Mouse (Mus musculus) hindbrain, embryonic 16.5 days (tissue): Measurements from ENCODE around the gene Mvb12b. TPM values are rescaled to one million over a fixed set of nuclear protein-coding genes. Genes with fewer than 3 reads are reported as not detected.

Source experiments
- ATAC-seq: fragments of 200-750 bp; cut with Nextera tagmentation; 2 replicates; pipeline ENCODE4 v1.8.0; 2017; ENCODE audit warnings: moderate TSS enrichment, moderate library complexity
- H3K27ac ChIP-seq: fragments of 300-500 bp; sonication (generic); 2 replicates; pipeline ENCODE4 v1.5.1; 2014; ENCODE audit warnings: low read depth, mild to moderate bottlenecking, control low read depth, low read length, moderate library complexity
- H3K27me3 ChIP-seq: fragments of 300-500 bp; sonication (generic); replicated peaks from 2 replicates; pipeline ENCODE4 v1.6.1; 2014; ENCODE audit warnings: low read length; ENCODE audit not compliant: control insufficient read depth, insufficient read depth
- H3K36me3 ChIP-seq: fragments of 300-500 bp; sonication (generic); 2 replicates; pipeline ENCODE4 v1.6.1; 2014; ENCODE audit warnings: mild to moderate bottlenecking, low read length, moderate library complexity, mixed read lengths; ENCODE audit not compliant: control insufficient read depth, insufficient read depth
- H3K4me1 ChIP-seq: fragments of 300-500 bp; sonication (generic); 2 replicates; pipeline ENCODE4 v1.6.1; 2014; ENCODE audit warnings: low read depth, low read length; ENCODE audit not compliant: control insufficient read depth, insufficient read depth
- H3K4me2 ChIP-seq: fragments of 300-500 bp; sonication (generic); 2 replicates; pipeline ENCODE4 v1.6.1; 2014; ENCODE audit warnings: mild to moderate bottlenecking, low read length, control low read depth, moderate library complexity
- H3K4me3 ChIP-seq: fragments of 300-500 bp; sonication (generic); 2 replicates; pipeline ENCODE4 v1.5.1; 2014; ENCODE audit warnings: mild to moderate bottlenecking, low read length, control low read depth, moderate library complexity
- H3K9ac ChIP-seq: fragments of 300-500 bp; sonication (generic); 2 replicates; pipeline ENCODE4 v1.6.1; 2014; ENCODE audit warnings: low read depth, mild to moderate bottlenecking, control low read depth, low read length, moderate library complexity
- H3K9me3 ChIP-seq: fragments of 300-500 bp; sonication (generic); 2 replicates; pipeline ENCODE4 v1.6.1; 2014; ENCODE audit warnings: mild to moderate bottlenecking, low read length, moderate library complexity; ENCODE audit not compliant: control insufficient read depth
- WGBS: fragments of 180-500 bp; shearing (Covaris S2); extraction: QIAGEN DNeasy Blood & Tissue Kit; methylation state at CpG from one replicate; pipeline ENCODE4 v1.1.7; 2014; 5-methylcytosine and 5-hydroxymethylcytosine counted together
- polyA plus RNA-seq: library from polyadenylated mRNA; unstranded; fragments of >200 nt; fragmentation: Nextera tagmentation; extraction: Ambion mirVana; gene quantifications from 2 replicates; pipeline ENCODE4 v1.2.1, GENCODE M21; 2015

Mvb12b gene
- polyA plus RNA-seq, 1 experiment from 2014 or later, result 46.5 TPM

DNA sequence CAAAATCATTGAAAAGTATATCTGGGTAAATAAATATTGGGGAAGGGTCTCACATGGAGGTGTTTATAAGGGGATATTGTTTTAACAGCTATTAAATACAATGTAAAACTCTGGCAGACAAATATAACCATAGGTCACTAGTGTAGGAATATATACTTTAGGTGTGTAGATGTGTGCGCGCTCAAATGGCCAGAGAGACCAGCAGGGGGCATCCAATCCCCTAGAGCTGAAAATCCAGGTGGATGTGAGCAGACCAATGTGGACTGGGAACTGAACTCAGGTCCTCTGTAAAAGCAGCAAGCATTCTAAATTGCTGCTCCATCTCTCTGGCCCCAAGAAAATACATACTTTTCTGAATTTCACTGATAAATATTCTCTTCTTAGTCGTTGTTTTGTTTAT is 5.4 kb upstream of the Mvb12b start:
- WGBS, result 88% methylated on average over 3 of the region's 3 CpGs
- no peaks in the 10 kb centered on the region for H3K27me3 ChIP-seq
- no peak overlapping the region for H3K9ac ChIP-seq
- no peak overlapping the region for H3K27ac ChIP-seq
- H3K4me2 ChIP-seq, result no peak overlapping the region
- H3K9me3 ChIP-seq, result no peaks in the 10 kb centered on the region
- no peak for ATAC-seq
- H3K36me3 ChIP-seq, result no peaks in the 10 kb centered on the region
- H3K4me3 ChIP-seq, result no peak overlapping the region
- no peaks in the 10 kb centered on the region for H3K4me1 ChIP-seq

DNA sequence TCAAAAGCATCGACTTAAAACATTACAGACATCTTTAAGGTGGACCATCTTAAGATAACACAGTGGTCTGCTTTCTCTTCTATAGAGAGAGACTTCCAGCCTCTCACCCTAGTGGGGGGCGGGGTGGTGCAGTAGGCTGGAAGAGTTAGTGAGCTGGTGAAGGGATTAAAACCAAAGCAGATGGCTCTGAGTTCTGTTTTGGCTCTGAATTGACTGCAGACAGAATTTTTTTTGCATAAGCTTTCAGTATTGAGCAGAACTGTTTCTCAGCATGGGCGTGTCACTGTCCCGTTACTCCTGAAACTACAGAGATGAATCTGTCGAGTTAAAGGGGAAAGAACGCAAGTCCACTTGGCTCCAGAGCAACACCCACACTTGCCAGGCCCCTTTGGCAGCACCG is 4.6 kb upstream of the Mvb12b start:
- 75% methylated on average over 7 of the region's 7 CpGs for WGBS

GRCm38 (mm10) chr2:33888100-33888385 is 297 bp upstream of the Mvb12b start:
- Histone ChIP-seq H3K9ac (peak overlapping the region; percentile 97), H3K9me3 (no peaks in the 10 kb centered on the region), H3K36me3 (no peaks in the 10 kb centered on the region), H3K27me3 (no peaks in the 10 kb centered on the region), H3K27ac (peak overlapping the region; percentile 94), H3K4me3 (peak overlapping the region; percentile 65; the same call in 1 of the 2 replicates), H3K4me1 (peaks cover 27% of the 10 kb centered on the region), H3K4me2 (peak overlapping the region; percentile 77)
- ATAC-seq, result no peak
- 42% methylated on average over 6 of the region's 6 CpGs for WGBS

More for the DNA sequence above, 4.6 kb upstream of the Mvb12b start:
- Histone ChIP-seq H3K27me3 (no peaks in the 10 kb centered on the region), H3K9ac (no peak overlapping the region), H3K4me3 (no peak overlapping the region), H3K36me3 (no peaks in the 10 kb centered on the region), H3K4me1 (peaks cover 4% of the 10 kb centered on the region), H3K9me3 (no peaks in the 10 kb centered on the region), H3K27ac (no peak overlapping the region), H3K4me2 (no peak overlapping the region)
- no peak for ATAC-seq

DNA sequence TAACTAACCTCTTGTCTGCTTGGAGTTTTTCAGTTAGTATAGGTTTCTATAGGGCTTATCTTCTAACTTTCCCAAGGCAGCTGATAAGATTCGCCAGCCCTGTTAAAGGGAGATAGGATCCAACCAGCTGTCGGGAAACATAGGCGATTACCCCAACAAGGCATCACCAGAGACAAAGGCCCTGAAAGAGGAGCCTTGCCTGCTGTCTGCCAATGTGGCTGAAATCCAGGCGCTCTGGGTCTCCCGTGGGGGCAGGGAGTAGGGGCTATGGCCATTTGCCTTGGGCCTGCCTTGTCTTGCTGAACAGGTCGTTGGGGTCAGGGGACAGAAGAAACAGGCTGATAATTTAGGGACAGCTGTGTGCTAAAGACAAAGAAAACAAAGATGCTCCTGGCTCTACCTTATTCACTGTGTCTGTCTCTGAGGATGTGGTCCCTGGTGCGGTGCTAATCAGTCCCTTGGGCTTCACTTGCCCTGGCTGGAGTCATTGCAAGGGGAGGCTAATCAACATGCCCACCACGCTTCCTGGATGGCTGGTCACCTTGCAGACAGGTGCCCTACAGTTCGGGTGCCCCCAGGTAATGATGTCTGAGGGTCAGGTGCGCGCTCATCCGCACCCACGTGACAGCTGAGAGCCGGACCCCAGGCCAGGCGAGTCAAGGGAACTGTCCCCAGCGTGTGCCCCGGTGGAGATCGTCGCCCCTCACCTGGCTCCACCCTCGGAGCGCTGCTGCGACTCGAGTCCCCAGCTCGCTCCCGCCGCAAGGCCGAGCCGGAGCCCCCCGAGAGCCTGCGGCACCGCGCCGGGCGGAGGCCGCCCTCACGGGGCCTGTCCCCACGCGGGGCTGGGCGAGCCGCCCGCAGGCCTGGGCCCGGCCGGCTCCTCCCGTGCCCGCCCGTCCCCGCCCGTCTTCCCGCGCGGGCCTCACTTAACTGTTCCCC is 1.1 kb downstream of the Mvb12b start:
- H3K4me3 ChIP-seq, result peak overlapping the region; percentile 65
- peak overlapping the region; percentile 94 for H3K27ac ChIP-seq
- H3K4me2 ChIP-seq, result peak overlapping the region; percentile 77
- H3K9ac ChIP-seq, result peak overlapping the region; percentile 97
- H3K27me3 ChIP-seq, result no peaks in the 10 kb centered on the region
- H3K9me3 ChIP-seq, result no peaks in the 10 kb centered on the region
- ATAC-seq, result peak; percentile 62
- 1% methylated on average over 27 of the region's 51 CpGs for WGBS
- H3K36me3 ChIP-seq, result no peaks in the 10 kb centered on the region
- peaks cover 27% of the 10 kb centered on the region for H3K4me1 ChIP-seq

DNA sequence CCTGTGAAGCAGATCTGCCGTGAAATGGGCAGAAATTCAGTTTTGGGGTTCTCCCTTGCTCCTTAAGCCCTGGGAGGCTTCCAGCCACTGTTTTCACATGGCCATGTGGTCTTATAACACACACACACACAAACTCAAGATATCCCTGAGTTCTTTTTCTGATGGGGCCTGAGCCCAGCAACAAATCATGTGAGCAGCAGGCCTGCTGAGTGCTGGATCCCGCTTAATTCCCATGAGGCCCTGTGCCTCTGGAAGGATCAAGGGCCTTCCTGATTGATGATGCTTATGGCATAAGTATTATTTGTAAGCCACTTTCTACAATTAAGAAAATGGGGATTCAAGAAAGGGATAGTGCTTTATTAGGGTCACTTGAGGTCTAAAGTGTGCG is 2.5 kb downstream of the Mvb12b start:
- Histone ChIP-seq H3K27me3 (no peaks in the 10 kb centered on the region), H3K9me3 (no peaks in the 10 kb centered on the region), H3K36me3 (no peaks in the 10 kb centered on the region), H3K9ac (peak overlapping the region; percentile 45; the same call in 1 of the 2 replicates), H3K4me2 (peak overlapping the region; percentile 77), H3K4me3 (no peak overlapping the region), H3K27ac (peak overlapping the region; percentile 51; the same call in 1 of the 2 replicates), H3K4me1 (peaks cover 33% of the 10 kb centered on the region)
- 75% methylated on average over 3 of the region's 3 CpGs for WGBS
- ATAC-seq, result no peak

- peak overlapping the region; percentile 51; the same call in 1 of the 2 replicates for H3K27ac ChIP-seq
- ATAC-seq, result no peak
- no peaks in the 10 kb centered on the region for H3K36me3 ChIP-seq
- H3K4me3 ChIP-seq, result no peak overlapping the region
- H3K4me1 ChIP-seq, result peaks cover 38% of the 10 kb centered on the region
- H3K9ac ChIP-seq, result peak overlapping the region; percentile 45; the same call in 1 of the 2 replicates
- WGBS, result 85% methylated on average over 7 of the region's 7 CpGs
- no peaks in the 10 kb centered on the region for H3K27me3 ChIP-seq
- H3K4me2 ChIP-seq, result peak overlapping the region; percentile 77
- no peaks in the 10 kb centered on the region for H3K9me3 ChIP-seq
Observed at GRCm38 (mm10) chr2:33884623-33885263, 3.0 kb downstream of the Mvb12b start.

GRCm38 (mm10) chr2:33879223-33879622 is 8.5 kb downstream of the Mvb12b start:
- no peaks in the 10 kb centered on the region for H3K9me3 ChIP-seq
- H3K4me2 ChIP-seq, result no peak overlapping the region
- H3K36me3 ChIP-seq, result no peaks in the 10 kb centered on the region
- no peak overlapping the region for H3K9ac ChIP-seq
- peaks cover 60% of the 10 kb centered on the region for H3K4me1 ChIP-seq
- no peak overlapping the region for H3K4me3 ChIP-seq
- no peak for ATAC-seq
- no peaks in the 10 kb centered on the region for H3K27me3 ChIP-seq
- 71% methylated on average over 2 of the region's 2 CpGs for WGBS
- 0 out of 2 replicates have a peak overlapping the region, but pooled peaks have one; percentile 4 for H3K27ac ChIP-seq

DNA sequence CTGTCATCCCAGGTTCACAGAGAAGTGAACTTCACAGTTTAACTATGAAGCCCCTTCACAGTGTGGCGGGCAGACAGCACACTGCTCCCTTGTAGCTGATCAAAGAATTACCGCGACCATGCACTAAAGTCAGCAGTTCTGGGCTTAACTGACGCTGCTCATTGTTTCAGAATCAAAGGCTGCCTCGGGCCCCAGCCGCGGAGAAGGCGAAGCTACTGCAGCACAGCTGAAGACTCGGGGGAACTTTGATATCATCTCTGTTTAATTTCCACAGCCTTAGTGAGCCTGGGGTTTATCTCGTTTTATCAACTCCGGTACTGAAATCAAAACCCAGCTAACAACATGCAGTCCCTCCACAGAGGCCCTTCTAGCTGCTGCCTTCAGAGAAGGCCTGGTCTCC is 9.3 kb downstream of the Mvb12b start:
- Histone ChIP-seq H3K4me2 (no peak overlapping the region), H3K9ac (peak overlapping the region; percentile 44), H3K9me3 (no peaks in the 10 kb centered on the region), H3K4me1 (peaks cover 59% of the 10 kb centered on the region), H3K4me3 (no peak overlapping the region), H3K36me3 (no peaks in the 10 kb centered on the region; the same call in none of the 2 replicates), H3K27me3 (no peaks in the 10 kb centered on the region), H3K27ac (peak overlapping the region; percentile 95)
- ATAC-seq, result no peak
- WGBS, result 12% methylated on average over 11 of the region's 11 CpGs

DNA sequence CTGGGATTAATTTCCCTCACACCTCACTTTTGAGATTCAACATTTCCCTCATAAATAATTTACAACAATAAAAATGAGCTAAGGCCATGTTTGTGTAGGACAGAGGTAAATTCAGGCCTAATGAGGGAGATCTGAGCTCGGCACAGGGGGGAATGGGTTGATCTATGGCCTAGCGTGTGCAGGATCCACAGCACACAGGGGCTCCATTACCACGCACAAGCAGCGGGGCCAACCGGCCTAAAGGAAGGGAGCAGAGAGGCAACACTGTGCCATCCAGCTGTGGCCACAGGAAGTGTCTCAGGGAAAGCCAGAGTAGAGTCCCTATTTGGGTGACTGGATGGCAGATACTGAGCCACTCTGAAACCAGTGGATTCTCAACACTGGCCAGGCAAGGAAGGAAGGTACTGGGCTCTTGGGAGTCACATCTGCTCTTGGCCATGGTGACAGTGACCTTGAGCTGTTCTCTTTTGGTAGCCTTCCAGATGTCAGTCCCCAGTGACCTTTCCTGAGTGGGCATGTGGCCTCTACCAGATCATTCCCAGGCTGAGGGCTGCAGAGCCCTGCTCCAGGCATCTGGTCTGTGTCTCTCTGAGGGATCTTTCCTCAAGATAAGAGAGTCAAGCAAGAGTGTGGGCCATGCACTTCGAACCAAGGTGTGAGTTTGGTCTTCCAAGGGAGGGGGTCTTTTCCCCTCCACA is 9.9 kb downstream of the Mvb12b start:
- H3K36me3 ChIP-seq, result peaks cover 3% of the 10 kb centered on the region
- ATAC-seq, result no peak

More for the DNA sequence above, 9.9 kb downstream of the Mvb12b start:
- Histone ChIP-seq H3K9me3 (no peaks in the 10 kb centered on the region), H3K4me1 (peaks cover 56% of the 10 kb centered on the region), H3K27me3 (no peaks in the 10 kb centered on the region), H3K4me2 (no peak overlapping the region), H3K9ac (peak overlapping the region; percentile 44), H3K4me3 (no peak overlapping the region), H3K27ac (peak overlapping the region; percentile 95)
- WGBS, result 61% methylated on average over 6 of the region's 6 CpGs
